Mouse (Mus musculus): Measurements from ENCODE around the gene Rap1gap2. TPM values are rescaled to one million over a fixed set of nuclear protein-coding genes. Genes with fewer than 3 reads are reported as not detected.

Gene Rap1gap2
- polyA plus RNA-seq, 1 experiment from 2014 or later, result 0.35 TPM

DNA sequence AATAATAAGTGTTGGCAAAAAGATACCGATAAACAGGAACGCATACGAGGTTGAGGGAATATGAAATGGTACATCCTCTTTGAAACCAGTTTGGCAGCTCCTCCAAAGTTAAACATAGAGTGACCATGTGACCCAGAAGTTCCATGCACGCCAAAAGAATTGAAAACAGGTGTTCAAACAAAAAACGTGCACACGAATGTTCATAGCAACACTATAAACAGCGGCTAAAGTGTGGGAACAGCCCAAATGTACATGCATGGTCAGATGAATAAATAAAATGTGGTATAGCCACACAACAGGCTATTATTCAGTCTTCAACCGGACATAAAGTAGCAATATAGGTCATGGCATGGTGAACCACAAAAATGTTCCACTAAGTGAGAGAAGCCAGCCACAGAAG lies 108.2 kb downstream of the Rap1gap2 start:
- Histone ChIP-seq H3K4me2 (ENCODE audit: low read depth, severe bottlenecking) (no peak overlapping the region), H3K36me3 (ENCODE audit: control insufficient read depth, insufficient read depth, low read length) (no peaks in the 10 kb centered on the region), H3K9me3 (ENCODE audit: control insufficient read depth, low read length) (no peaks in the 10 kb centered on the region; the same call in 1 of the 2 replicates), H3K9ac (ENCODE audit: low read length) (no peak overlapping the region), H3K4me3 (ENCODE audit: low read depth, low read length) (no peak overlapping the region), H3K27me3 (ENCODE audit: control insufficient read depth, insufficient read depth, low read length) (no peaks in the 10 kb centered on the region), H3K4me1 (ENCODE audit: control insufficient read depth, insufficient read depth, low read length) (no peaks in the 10 kb centered on the region), H3K27ac (replicated peaks; ENCODE audit: low read depth, low read length) (no peak overlapping the region)
- ATAC-seq (ENCODE audit: insufficient number of reproducible peaks, low FRiP score, low TSS enrichment, low read depth) (no peak), DNase-seq (ENCODE audit: low spot score) (no peak)
- WGBS, result 74% methylated on average over 8 of the region's 8 CpGs

GRCm38 (mm10) chr11:74501989-74502388 lies 108.7 kb downstream of the Rap1gap2 start:
- ATAC-seq (ENCODE audit: insufficient number of reproducible peaks, low FRiP score, low TSS enrichment, low read depth), result no peak
- H3K4me1 ChIP-seq (ENCODE audit: control insufficient read depth, insufficient read depth, low read length), result no peaks in the 10 kb centered on the region
- no peak for DNase-seq (ENCODE audit: low spot score)
- H3K27me3 ChIP-seq (ENCODE audit: control insufficient read depth, insufficient read depth, low read length), result no peaks in the 10 kb centered on the region
- no peak overlapping the region for H3K9ac ChIP-seq (ENCODE audit: low read length)
- no peak overlapping the region for H3K27ac ChIP-seq (replicated peaks; ENCODE audit: low read depth, low read length)
- no peaks in the 10 kb centered on the region for H3K36me3 ChIP-seq (ENCODE audit: control insufficient read depth, insufficient read depth, low read length)
- no peaks in the 10 kb centered on the region; the same call in 1 of the 2 replicates for H3K9me3 ChIP-seq (ENCODE audit: control insufficient read depth, low read length)
- H3K4me3 ChIP-seq (ENCODE audit: low read depth, low read length), result no peak overlapping the region
- H3K4me2 ChIP-seq (ENCODE audit: low read depth, severe bottlenecking), result no peak overlapping the region

DNA sequence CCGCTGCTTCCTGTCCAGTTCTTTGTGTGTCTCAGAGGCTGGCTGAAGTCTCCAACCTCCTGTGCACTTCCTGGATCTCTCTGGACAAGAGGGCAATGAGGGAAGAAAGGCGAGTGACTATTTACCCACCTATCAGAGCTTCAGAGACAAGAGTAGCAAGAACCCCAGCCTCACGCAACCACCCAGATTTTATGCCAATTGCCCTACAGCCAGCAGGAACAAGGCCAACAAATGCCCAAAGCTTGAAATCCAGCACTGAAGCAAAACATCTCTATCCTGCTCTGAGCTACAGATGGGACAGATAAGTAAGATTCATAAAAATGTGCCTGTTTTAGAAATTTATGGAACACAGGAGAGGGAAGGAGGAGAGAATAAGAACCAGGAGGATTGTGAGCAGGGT lies 109.7 kb downstream of the Rap1gap2 start:
- no peak for DNase-seq (ENCODE audit: low spot score)
- no peaks in the 10 kb centered on the region for H3K27me3 ChIP-seq (ENCODE audit: control insufficient read depth, insufficient read depth, low read length)
- WGBS, result 83% methylated on average over 3 of the region's 3 CpGs

GRCm38 (mm10) chr11:74499521-74500099 lies 111.1 kb downstream of the Rap1gap2 start:
- no peak for DNase-seq (ENCODE audit: low spot score)
- ATAC-seq (ENCODE audit: insufficient number of reproducible peaks, low FRiP score, low TSS enrichment, low read depth), result no peak

More for the DNA sequence above, 109.7 kb downstream of the Rap1gap2 start:
- H3K9me3 ChIP-seq (ENCODE audit: control insufficient read depth, low read length), result no peaks in the 10 kb centered on the region; the same call in 1 of the 2 replicates
- H3K27ac ChIP-seq (replicated peaks; ENCODE audit: low read depth, low read length), result no peak overlapping the region
- H3K4me2 ChIP-seq (ENCODE audit: low read depth, severe bottlenecking), result no peak overlapping the region
- no peak for ATAC-seq (ENCODE audit: insufficient number of reproducible peaks, low FRiP score, low TSS enrichment, low read depth)
- H3K4me3 ChIP-seq (ENCODE audit: low read depth, low read length), result no peak overlapping the region
- no peak overlapping the region for H3K9ac ChIP-seq (ENCODE audit: low read length)
- no peaks in the 10 kb centered on the region for H3K4me1 ChIP-seq (ENCODE audit: control insufficient read depth, insufficient read depth, low read length)
- no peaks in the 10 kb centered on the region for H3K36me3 ChIP-seq (ENCODE audit: control insufficient read depth, insufficient read depth, low read length)

DNA sequence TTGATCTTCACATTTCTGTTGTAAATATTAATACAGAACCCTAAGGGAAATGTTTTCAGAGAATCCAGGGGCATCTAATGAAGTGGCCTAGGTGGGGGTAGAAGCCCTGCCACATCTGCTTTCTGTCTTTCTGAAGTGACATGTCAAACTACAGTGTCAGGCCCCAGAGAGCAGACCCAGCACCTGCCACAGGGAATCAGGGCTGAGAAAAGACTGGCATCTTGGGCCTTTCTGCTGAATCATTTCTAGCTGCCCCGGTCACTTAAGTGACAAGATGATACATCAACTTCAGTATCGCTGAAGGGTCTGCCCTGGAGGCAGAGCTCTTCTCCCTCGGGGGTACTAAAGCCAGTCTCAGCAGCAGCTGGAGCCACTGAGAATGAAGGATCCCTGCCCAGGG lies 111.7 kb downstream of the Rap1gap2 start:
- H3K4me1 ChIP-seq (ENCODE audit: control insufficient read depth, insufficient read depth, low read length), result no peaks in the 10 kb centered on the region
- ATAC-seq (ENCODE audit: insufficient number of reproducible peaks, low FRiP score, low TSS enrichment, low read depth) (no peak), DNase-seq (ENCODE audit: low spot score) (no peak)
- no peak overlapping the region for H3K9ac ChIP-seq (ENCODE audit: low read length)
- H3K4me3 ChIP-seq (ENCODE audit: low read depth, low read length), result no peak overlapping the region
- H3K36me3 ChIP-seq (ENCODE audit: control insufficient read depth, insufficient read depth, low read length), result no peaks in the 10 kb centered on the region
- 43% methylated on average over 3 of the region's 3 CpGs for WGBS
- no peaks in the 10 kb centered on the region for H3K9me3 ChIP-seq (ENCODE audit: control insufficient read depth, low read length)
- H3K27ac ChIP-seq (replicated peaks; ENCODE audit: low read depth, low read length), result no peak overlapping the region
- H3K4me2 ChIP-seq (ENCODE audit: low read depth, severe bottlenecking), result no peak overlapping the region
- H3K27me3 ChIP-seq (ENCODE audit: control insufficient read depth, insufficient read depth, low read length), result no peaks in the 10 kb centered on the region

More at GRCm38 (mm10) chr11:74499521-74500099, 111.1 kb downstream of the Rap1gap2 start:
- no peak overlapping the region for H3K4me2 ChIP-seq (ENCODE audit: low read depth, severe bottlenecking)
- H3K4me3 ChIP-seq (ENCODE audit: low read depth, low read length), result no peak overlapping the region
- no peaks in the 10 kb centered on the region for H3K36me3 ChIP-seq (ENCODE audit: control insufficient read depth, insufficient read depth, low read length)
- no peak overlapping the region for H3K27ac ChIP-seq (replicated peaks; ENCODE audit: low read depth, low read length)
- no peaks in the 10 kb centered on the region for H3K4me1 ChIP-seq (ENCODE audit: control insufficient read depth, insufficient read depth, low read length)
- WGBS, result 47% methylated on average over 8 of the region's 8 CpGs
- H3K27me3 ChIP-seq (ENCODE audit: control insufficient read depth, insufficient read depth, low read length), result no peaks in the 10 kb centered on the region
- no peak overlapping the region for H3K9ac ChIP-seq (ENCODE audit: low read length)
- H3K9me3 ChIP-seq (ENCODE audit: control insufficient read depth, low read length), result no peaks in the 10 kb centered on the region

- Histone ChIP-seq H3K27ac (replicated peaks; ENCODE audit: low read depth, low read length) (no peak overlapping the region), H3K4me3 (ENCODE audit: low read depth, low read length) (no peak overlapping the region), H3K27me3 (ENCODE audit: control insufficient read depth, insufficient read depth, low read length) (no peaks in the 10 kb centered on the region), H3K4me1 (ENCODE audit: control insufficient read depth, insufficient read depth, low read length) (no peaks in the 10 kb centered on the region), H3K9ac (ENCODE audit: low read length) (no peak overlapping the region), H3K9me3 (ENCODE audit: control insufficient read depth, low read length) (no peaks in the 10 kb centered on the region), H3K36me3 (ENCODE audit: control insufficient read depth, insufficient read depth, low read length) (no peaks in the 10 kb centered on the region), H3K4me2 (ENCODE audit: low read depth, severe bottlenecking) (no peak overlapping the region)
- DNase-seq (ENCODE audit: low spot score) (no peak), ATAC-seq (ENCODE audit: insufficient number of reproducible peaks, low FRiP score, low TSS enrichment, low read depth) (no peak)
- WGBS, result 91% methylated on average over 3 of the region's 3 CpGs
Measured at GRCm38 (mm10) chr11:74496581-74496980, 114.1 kb downstream of the Rap1gap2 start.

GRCm38 (mm10) chr11:74493936-74494335 lies 116.8 kb downstream of the Rap1gap2 start:
- no peak for ATAC-seq (ENCODE audit: insufficient number of reproducible peaks, low FRiP score, low TSS enrichment, low read depth)
- H3K9ac ChIP-seq (ENCODE audit: low read length), result no peak overlapping the region
- 74% methylated on average over 8 of the region's 8 CpGs for WGBS
- H3K4me1 ChIP-seq (ENCODE audit: control insufficient read depth, insufficient read depth, low read length), result no peaks in the 10 kb centered on the region
- no peaks in the 10 kb centered on the region for H3K36me3 ChIP-seq (ENCODE audit: control insufficient read depth, insufficient read depth, low read length)
- no peak overlapping the region for H3K4me3 ChIP-seq (ENCODE audit: low read depth, low read length)
- H3K9me3 ChIP-seq (ENCODE audit: control insufficient read depth, low read length), result no peaks in the 10 kb centered on the region
- no peak for DNase-seq (ENCODE audit: low spot score)
- H3K27me3 ChIP-seq (ENCODE audit: control insufficient read depth, insufficient read depth, low read length), result no peaks in the 10 kb centered on the region
- H3K27ac ChIP-seq (replicated peaks; ENCODE audit: low read depth, low read length), result no peak overlapping the region
- no peak overlapping the region for H3K4me2 ChIP-seq (ENCODE audit: low read depth, severe bottlenecking)

DNA sequence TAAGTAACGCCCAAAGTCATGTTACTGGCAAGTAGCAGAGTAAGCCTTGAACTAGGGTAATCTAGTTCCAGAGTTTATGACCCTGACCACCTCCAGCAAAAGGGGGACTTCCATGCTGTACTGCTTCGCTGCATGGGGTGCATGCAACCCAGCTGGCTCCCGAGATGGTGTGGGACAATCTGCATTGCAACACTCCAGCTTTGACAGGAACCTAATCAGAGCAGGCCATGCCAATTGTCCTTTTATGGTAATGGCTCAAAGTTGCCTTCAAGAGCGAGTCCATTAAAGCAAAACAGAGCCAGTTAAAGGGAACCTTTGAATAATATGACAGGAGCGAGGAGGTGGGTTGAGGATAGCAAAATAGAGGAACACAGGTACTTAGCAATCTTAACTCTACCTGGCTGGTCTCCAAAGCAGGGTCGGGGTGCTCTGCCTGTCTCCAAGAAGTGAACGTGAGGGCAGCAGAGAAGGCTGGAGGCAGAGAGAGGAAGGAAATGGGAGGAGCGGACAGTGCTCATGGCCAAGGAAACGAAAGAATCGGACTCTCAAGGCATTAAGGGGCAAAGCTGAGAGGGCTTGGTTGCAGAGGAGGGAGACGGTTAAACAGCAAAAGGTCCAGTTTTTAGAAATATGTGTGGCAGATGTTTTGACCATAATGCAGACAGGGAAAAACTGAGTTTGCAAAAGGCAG lies 117.4 kb downstream of the Rap1gap2 start:
- no peak overlapping the region for H3K4me2 ChIP-seq (ENCODE audit: low read depth, severe bottlenecking)
- no peak overlapping the region for H3K9ac ChIP-seq (ENCODE audit: low read length)
- ATAC-seq (ENCODE audit: insufficient number of reproducible peaks, low FRiP score, low TSS enrichment, low read depth) (no peak), DNase-seq (ENCODE audit: low spot score) (no peak)
- WGBS, result 78% methylated on average over 11 of the region's 11 CpGs
- H3K36me3 ChIP-seq (ENCODE audit: control insufficient read depth, insufficient read depth, low read length), result no peaks in the 10 kb centered on the region
- H3K4me1 ChIP-seq (ENCODE audit: control insufficient read depth, insufficient read depth, low read length), result no peaks in the 10 kb centered on the region
- no peaks in the 10 kb centered on the region for H3K27me3 ChIP-seq (ENCODE audit: control insufficient read depth, insufficient read depth, low read length)
- H3K9me3 ChIP-seq (ENCODE audit: control insufficient read depth, low read length), result no peaks in the 10 kb centered on the region
- H3K4me3 ChIP-seq (ENCODE audit: low read depth, low read length), result no peak overlapping the region
- no peak overlapping the region for H3K27ac ChIP-seq (replicated peaks; ENCODE audit: low read depth, low read length)
